Mouse (Mus musculus) gastrocnemius, postnatal 10 days (tissue): Measurements from ENCODE around the gene Baiap3. TPM values are rescaled to one million over a fixed set of nuclear protein-coding genes. Genes with fewer than 3 reads are reported as not detected.

ENCODE experiments used
- DNase-seq: peaks from one replicate; pipeline ENCODE4 v3.0.0; 2021; ENCODE audit warnings: mixed read lengths
- long read RNA-seq, 2 experiments: library from polyadenylated mRNA; stranded (forward); transcript quantifications; one replicate each; pipeline ENCODE4 v2.0.0; 2021
- total RNA-seq, 2 experiments: library from RNA; stranded (reverse); gene quantifications; 2 replicates each; pipeline ENCODE4 v1.2.3; 2021

Gene Baiap3
- under 1 TPM; 0.26 to 0.59 TPM for total RNA-seq
- long read RNA-seq, experiment 1: 0 reads
- long read RNA-seq, experiment 2: 0 reads

DNA sequence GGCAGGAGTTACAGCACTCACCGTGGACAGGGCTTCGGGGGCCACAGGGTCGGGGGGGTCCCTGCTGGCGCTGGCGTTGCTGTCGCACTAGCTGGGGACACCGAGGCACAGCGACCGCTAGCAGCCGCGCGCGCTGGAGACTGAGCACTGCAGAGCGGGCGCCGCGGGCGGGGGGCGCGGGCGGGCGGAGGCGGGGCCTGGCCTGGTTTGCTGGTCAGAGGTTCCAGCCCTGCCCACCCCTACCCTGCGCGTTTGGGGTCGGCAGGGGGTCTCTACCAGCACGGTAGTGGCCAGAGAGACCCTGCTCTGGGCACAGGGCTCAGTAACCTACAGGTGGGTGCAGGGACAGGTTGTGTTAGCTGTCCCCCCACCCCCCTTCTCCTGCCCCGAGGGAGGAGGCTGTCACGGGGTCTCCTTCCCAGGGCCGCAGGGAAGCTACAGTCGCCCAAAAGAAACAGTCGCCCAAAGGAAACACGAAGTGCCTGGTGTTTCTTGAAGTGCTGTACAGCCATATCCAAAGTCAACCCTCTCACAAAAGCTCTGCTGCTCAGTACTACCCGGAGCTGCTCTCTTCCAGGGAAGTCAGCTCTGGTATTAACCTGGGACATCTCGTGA is at the start of gene Baiap3:
Baiap3 (minus strand) TSS at position 225 of the 615 bp plus-strand sequence.
- no peak for DNase-seq

DNA sequence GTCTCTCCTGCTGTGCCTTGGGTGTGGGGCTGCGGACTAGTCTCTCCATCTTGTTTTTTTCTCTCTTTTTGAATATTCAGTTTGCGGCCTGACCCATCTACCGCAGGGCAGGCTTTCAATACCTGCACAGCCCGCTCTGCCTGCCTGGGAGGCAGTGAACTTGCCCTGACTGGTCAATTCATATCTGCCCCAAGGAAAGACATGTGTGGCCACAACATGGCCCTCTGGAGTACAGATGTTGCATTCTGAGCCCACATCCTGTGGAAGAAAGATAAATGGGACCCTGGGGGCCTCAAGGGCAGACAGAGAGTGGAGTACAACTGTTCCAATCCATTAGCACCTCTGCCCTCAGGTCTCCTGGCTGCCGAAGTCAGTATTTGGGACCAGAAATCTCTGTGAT is 41.9 kb upstream of the Baiap3 start, which contains the start of gene Prss34:
Prss34 (plus strand) TSS at position 301 of the 400 bp plus-strand sequence.
- no peak for DNase-seq

DNA sequence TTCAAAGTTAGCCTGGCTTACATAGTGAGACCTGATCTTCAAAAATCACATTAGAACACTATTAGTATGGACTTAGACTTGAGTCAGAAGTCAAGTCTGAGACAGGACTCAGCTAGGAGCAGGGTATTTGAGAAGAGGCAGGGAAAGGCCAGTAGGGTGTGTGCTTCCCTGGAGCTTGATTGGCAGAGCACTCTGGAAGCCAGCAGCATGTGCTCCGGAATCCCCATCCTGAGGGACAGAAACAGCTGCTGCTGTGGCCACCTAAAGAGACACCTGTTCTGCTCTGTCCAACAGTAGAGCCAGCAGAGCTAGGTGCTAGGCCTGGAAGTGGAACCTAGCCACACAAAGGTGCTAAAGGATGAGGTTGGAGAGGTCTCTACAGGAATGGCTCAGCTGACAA is 37.9 kb upstream of the Baiap3 start:
- no peak for DNase-seq

DNA sequence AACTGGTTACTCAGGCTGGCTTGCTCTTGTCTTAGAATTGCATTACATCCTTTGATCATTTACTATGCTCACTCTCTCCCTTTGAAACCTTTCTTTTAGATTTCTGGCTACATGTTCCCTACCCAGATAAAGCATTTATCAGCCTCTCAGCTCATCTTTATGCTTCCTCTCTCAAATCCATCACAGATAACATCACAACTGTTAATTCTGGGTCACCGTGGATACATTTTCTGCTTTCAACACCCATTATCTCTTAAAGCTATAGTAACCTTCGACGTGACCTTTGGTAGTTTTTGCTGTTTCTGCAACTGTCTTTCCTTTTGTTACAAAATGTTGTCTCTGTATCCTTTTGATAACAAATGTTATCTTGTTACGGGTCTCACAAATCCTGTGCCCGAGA is 37.3 kb upstream of the Baiap3 start:
- DNase-seq: no peak

DNA sequence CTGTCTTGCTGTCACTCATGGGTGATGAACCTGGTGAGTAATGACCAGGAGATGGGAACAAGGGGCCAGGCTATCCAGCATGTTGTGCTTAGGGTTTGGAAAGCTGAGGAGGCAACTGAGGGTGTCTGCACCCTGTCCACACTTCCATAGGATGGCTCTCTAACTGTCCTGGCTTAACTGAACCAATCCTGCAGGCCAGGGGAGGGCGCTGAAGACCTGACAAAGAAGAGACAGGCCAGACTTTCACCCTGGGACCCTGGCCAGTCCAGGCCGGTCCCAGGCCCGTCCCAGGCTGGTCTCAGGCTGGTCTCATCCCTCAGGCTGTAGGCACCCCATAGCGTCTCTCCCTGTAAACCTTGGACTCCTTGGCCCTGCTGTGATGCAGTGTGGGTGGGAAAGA is 34.2 kb upstream of the Baiap3 start:
- no peak for DNase-seq

DNA sequence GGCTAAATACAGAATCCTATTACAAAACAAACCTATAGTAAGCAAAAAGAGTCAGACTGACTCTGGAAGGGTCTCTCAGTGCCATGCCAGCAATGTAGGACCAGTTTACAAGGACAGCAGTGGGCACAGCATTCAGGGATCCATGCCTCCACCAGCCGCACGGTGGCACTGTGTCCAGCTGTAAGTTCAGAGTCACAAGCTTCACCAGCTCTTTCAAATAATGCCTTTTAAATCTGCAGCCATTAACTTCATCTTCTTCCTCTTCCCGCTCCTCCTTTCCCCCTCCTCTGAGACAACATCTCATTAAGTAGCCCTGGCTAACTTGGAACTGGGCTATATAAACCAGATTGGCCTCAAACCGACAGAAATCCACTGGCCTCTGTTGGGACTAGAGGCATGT is 32.7 kb upstream of the Baiap3 start:
- DNase-seq: peak; percentile 24

DNA sequence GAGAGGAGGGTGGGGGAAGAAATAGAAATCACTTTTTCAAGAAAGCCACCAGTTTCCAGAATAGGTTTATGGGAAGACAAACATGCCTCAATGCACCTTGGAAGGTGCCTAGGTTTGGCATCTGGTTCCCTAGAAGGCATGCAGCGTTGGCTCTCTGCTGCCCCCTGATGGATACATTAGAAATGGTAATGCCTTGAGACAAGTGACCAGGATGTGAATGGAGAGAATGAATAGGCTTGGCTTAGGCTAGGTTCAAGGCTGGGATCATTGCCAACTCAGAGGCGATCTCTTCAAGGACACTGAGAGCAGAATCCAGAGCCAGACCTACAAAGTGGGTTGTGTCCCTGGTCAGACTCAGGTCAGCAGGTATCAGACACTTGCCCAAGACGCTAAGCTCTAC is 28.9 kb upstream of the Baiap3 start:
- peak; percentile 58 for DNase-seq

DNA sequence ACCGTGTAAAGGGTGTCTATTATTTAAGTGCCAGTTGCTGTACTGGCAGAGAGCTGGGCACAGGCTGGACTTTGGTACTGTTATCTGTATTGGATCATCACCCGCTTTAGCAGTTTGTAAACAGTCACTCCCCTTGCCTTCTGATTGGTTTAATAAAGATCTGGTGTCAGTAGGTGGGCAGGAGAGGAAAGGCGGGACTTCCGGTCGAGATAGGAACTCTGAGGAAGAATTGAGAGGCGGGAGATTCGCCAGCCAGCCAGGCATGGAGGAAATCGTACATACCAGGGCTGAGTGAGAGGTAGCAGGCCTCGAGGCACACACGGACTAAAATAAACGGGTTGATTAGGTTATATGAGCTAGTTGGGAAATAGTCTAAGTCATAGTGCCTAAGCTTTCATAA is 26.0 kb upstream of the Baiap3 start:
- peak; percentile 22 for DNase-seq

DNA sequence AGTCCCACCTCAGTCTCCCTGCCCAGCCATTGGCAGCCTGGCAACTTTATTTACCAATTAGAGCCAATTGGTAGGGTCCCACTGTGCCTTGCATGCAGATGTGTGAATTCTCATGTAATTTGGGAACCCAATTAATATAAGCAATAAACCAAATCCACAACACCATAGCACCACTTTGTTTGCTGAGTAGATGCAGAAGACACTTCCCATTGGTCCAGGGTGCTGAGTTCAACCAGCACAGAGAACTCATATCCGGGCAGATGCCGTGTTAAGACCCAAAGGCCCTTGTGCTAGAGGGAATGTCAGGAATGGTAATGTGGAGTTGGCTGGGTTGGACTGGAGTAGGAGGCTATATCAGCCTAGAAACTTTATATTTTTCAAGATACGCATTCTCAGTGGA is 19.7 kb upstream of the Baiap3 start:
- DNase-seq: no peak

DNA sequence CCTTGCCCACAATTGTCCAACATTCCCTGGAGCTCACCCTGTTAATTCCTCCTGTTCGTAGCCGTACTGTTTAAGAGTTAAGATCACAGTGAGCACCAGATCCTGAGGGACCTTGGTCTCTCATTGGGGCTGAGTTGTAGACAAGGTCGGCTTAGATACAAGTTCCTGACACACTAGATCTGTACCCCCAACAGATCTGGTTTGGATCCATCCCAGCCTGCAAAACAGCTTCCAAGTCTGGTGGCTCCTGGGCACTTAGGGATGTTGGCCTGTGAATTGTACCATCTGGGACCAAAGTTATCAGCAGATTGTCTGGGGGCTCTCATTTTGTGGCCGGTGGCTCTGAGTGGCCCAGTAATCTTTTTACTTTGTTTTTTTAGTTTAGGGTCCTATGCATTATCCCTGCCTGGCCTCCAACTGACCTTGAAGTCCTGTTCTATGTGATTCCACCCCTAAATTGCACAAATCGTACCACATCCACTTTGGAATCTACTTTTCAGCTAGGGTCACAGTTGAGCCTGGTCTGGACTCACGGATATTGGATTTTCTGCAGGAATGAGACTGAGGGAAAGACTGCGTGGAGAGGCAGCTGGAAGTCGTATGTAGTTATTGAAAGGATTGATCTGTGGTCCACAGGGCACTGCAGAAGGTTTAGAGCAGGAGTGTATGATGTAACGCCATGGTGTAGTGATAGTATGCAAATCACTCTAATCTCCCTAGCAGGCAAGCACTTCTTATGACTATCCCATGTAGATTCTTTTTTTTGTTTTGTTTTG is 18.6 kb upstream of the Baiap3 start, which contains the start of gene Ube2i:
Ube2i (minus strand) TSS at position 52 of the 776 bp plus-strand sequence.
- no peak for DNase-seq

DNA sequence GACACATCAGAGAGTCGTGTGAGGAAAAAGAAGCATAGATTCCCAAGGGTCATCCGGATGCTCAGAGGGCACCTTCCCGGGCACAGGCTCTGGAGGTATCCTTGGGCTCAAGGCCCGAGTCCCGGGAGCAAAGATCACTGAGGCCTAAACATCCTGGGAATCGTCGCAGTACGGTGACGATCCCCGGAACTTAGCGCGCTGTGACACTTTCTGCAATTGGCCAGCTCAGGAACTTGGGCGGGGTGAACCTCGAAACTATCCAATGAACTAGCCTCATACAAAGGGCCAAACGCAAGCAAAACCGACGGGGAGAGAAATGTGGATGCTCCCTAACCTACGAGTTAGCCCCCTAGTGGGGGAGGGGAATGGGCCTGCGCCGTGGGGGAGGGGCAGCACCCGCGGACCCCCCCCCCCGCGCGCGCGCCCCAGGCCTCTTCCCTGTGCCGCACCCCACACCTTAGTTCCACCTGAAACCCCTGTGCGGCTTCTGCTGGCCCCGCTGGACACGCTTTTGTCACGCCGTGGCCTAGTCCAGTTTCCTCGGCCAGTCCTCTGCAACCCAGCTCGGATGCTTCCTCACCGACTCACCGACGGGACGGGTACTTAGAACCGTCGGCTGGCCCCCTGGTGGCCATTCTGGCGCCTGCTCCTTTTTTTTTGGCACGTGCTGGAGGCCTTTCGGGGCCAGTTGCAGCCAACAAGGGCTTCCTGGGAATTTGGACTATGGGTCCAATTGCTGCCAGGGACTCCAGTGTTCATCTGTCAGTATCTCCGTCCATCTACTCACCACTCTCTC is 17.7 kb upstream of the Baiap3 start:
- peak; percentile 88 for DNase-seq

DNA sequence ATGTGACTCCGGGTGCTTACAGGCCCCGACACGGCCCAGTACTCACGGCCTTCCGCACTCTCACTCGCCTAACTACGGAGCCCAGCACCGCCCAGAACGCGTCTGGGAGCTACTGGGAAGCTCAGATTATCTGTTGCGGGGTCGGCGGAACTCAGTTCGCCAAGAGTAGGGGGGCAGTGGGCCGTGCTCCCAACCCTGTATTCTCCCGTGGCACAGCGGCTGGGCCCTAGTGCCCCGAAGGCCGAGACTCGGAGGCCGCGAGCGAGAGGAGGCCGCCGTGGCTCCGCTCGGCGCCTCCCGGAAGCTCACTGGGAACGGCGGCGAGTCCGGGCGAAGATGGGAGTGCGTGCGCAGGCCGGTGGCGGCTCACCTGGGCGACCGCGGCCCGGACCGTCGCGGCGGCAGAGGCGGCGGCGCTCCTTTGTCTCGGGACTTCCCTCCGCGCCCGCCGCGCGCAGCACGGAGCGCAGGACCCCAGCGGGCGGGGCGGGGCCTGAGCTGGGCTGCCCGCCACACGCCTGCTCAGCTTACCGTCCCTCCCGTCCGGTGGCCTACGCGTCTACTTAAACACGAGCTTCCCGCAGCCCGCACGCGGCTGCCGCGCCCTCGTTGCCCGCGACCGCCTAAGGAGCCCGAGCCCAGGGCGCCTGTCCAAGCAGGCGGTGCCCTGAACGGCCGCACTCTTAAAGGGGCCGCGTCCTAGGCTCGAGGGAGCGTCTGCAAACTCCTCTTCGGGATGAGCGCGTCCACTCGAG is 17.0 kb upstream of the Baiap3 start:
- peak; percentile 82 for DNase-seq

DNA sequence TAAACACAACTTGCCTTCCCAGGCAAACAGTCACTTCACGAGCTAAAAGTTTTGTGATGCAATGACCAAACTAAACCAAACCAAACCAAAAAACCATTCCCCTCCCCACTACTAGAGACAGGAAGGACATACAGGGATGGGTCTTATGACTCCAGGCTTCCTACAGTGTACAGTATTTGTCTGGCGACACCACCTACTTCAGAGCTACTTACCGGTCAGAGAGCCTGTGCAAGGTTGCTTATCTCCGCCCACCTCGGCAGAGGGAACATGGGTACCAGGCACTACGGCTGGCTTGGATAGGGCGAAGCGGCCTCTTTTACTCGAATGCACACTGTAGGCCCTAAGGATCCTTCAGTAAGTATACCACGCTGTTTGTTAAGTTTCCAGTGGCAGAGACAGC is 16.2 kb upstream of the Baiap3 start:
- DNase-seq: no peak

DNA sequence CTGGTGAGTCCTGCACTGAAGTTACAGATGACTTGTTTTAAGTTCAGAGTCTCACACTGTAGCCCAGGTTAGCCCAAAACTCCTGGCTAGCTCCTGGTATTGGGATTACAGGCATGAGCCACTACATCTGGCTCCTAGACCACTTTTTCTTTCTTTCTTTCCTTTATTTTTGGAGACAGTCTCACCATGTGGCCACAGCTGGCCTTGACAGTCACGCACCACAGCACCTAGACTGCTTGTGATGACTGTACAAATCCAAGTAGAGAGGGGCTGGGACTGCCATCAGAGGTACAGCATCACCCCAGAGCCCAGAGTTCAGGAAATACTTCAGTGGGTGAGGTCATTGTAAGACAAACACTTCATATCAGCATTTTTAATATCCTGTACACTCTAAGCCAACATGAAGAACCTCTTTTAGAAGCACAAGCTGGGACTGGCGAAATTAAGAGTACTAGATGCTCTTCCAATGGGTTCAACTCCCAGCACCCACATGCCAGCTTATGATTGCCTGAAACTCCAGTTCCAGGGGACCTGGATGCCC is 14.7 kb upstream of the Baiap3 start:
- DNase-seq: no peak

DNA sequence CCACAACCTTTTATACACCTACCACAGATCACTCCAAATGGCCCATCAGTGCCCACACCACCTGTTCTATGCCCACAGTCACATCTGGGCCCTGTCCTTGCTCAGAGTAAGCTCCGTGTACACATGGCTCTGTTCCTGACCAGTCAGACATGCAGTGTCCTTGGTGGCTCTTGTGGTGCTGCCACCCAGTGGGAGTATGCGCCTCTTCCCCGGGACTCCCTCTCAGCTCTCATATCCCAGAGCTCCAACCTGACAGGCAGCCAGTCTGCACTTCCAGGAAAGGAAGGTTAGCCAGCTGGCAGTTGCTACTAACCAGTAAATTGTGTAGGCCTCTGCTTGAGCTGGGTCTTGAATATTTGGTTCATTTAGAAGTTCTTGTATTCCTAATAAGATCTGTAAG is 8.3 kb upstream of the Baiap3 start:
- DNase-seq: peak; percentile 36

DNA sequence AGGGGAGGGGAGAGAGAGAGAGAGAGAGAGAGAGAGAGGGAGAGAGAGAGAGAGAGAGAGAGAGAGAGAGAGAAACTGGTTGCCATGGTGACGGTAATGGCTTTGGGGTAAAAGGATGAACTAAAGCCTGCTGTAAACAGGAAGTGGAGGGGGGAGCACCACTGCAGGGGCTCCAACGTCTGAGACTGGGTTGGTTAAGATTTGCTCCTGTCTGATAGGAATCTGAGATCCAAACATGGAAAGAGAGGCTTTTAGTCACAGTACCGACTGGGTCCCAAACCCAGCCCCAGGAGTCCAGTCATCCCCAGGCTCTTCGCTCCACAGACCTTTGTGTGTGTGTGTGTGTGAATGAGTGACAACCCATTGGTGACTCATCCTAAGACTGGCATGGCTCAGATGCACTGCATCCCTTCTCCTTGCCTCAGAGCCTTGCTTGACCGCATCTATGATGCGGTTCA is 1.7 kb upstream of the Baiap3 start:
- DNase-seq: no peak

DNA sequence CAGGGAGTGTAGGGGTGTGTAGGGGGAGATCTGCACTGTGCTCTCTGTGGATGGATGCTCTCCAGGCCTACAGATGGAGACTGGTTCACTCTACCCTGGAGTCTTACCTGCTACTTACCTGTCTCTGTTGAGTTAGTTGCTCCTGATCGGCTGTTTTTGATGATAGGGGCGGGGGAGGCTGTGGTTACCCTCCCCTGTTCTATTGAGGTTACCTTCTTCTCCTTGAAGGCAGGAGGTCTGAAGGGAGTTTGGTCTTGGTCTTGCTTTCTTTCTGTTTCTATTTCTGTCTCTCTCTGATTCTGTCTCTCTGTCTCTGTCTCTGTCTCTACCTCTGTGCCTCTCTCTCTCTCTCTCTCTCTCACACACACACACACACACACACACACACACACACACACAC is 1.1 kb downstream of the Baiap3 start:
- no peak for DNase-seq

DNA sequence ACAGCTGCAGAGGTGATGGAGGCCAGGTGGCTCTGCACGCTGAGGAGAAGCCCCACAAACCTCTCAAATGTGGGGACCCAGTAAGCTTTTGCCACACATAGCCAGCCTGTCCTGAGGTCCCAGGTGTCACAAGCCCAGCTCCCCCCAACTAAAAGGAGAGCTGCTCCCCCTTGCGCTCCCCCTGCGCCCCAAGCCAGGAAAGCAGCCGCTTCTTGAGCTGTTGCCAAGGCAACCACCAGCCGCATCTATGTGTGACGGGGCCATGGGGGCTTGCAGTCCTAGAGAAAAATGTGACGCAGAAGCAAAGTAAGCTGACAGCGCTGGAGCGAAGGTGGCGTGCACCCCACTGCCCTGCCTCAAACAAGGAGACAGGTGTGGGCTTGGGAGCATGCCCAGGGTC is 2.4 kb downstream of the Baiap3 start:
- no peak for DNase-seq

DNA sequence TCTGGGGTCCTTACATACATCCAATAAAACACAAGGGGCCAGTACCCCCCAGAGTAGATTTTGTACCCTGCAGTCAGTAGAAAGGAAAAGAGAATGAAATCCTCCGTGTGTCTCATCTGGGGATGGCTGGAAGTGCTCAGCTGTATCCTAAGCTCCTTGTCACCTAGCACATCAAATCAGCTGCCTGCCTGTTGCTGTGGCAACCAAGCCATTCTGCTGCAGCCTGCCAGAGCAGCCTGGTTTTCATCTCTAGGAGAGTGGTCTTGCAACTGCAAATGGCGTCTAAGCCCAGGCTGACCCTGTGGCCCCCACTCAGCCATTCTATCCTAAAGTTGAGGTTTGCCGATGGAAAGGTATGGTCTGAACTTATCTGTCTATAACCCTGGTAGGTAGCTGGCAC is 3.5 kb downstream of the Baiap3 start:
- no peak for DNase-seq

DNA sequence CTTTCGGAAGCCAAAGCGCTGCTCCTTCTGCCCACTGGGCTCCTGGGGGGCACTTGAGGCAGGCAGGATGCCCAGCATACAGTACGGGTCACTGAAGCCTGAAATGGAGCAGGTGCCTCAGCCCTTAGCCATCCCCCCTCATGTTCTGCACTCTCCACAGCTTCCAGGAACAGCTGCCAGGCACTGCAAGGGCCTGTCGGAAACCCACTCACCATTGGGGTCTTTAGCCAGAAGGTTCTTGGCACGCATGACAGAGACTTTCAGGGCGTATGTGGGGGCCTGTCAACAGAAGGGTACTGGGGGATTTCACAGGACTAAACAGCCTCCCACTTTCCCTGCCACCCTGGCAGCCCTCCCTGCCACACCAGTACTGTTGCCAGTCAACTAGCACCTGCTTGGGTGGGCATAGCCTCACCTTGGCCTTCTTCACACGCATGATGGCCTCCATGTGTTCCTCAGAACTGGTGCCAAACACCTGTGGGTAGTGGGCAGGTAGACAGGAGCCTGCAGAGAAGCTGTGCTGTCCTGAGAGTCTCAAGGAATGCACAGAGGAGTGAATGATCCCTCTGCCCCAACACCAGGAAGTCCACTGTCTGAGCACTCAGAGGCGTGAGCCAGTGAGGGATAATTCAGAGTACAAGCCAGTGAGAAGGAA is 5.9 kb downstream of the Baiap3 start:
- no peak for DNase-seq

DNA sequence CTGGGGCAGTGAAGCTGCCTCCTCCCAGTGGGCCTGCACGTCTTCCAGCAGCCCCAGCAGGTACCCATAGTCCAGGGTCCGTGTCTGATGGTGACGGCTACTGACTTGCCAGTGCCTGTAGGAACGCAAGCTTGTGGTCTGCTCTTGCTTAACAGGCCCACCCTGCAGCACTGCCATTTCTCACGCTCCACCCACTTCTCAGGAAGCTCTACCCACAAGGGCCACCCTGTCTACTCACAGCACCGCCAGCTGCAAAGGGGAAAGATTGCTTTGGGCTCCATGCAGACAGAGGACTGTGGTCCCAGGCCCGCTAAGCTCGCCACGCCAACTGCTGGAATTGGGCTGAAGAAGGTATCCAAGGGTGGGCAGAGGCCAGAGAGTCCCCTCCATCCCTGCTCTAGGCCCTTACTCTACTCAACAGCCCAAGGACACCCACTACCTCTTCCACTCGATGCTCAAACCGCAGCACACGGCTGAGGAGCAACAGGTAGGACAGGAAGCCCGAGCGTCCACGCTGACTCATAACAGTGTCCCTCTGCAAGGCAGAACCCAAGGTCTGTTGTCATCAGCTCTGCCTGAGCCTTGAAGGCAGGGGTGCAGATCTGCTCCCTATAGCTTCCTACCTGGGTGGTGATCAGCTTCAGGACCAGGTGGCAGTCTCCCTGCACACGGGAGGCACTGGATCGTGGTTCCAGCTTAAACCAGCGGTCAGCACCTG is 8.0 kb downstream of the Baiap3 start:
- DNase-seq: no peak
